Mouse (Mus musculus) frontal cortex, postnatal 36 days (tissue): Measurements from ENCODE around the gene Ghrl.
"Not testable (repeated sequence)": the region's sequence is repeated elsewhere in the genome, so short reads cannot be mapped to it uniquely, and the experiment has no call there.

Source experiments
- DNase-seq, 2 experiments: peaks; one replicate each; pipeline ENCODE4 v3.0.0; 2022; ENCODE audit warnings: low spot score in 2 of 2

The Ghrl gene

GRCm38 (mm10) chr6:113696582-113697221, 23.0 kb downstream of the Ghrl start, which contains the start of gene Tatdn2:
Gene Tatdn2, plus strand, starts transcription at chr6:113697050.
- peak; percentile 95 to 96 for DNase-seq

DNA sequence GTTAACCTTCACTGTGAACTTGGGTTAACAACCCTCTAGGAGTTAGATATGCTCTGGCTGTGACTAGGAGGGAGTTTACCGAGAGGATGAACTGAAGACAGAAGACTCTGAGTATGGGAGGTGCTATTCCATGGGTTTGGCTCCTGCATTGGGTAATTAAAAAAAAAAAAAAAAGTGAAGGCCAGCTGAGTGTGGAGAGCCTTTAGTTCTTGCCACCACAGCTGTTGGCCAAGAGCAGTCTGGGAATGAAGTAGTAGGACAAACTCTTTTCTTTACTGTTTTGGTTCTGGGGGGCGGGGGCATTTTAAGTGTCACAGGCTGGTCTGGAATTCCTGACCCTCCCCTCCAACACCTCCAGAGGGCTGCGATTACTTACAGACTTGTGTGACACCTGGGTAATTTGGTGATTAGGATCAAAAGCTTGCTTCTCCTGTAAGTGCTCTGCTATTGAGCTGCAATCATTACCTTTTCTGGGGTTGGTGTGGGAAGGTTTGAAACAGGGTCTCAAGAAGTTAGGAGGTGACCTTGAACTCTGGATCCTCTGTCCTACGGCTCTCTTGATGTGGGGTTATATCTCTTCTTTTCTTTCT, 23.8 kb downstream of the Ghrl start:
- DNase-seq = no peak

- DNase-seq = no peak
These were observed 24.5 kb downstream of the Ghrl start for GRCm38 (mm10) chr6:113695203-113695602.

- DNase-seq = no peak
These were observed 26.3 kb downstream of the Ghrl start for GRCm38 (mm10) chr6:113693377-113693776.

DNA sequence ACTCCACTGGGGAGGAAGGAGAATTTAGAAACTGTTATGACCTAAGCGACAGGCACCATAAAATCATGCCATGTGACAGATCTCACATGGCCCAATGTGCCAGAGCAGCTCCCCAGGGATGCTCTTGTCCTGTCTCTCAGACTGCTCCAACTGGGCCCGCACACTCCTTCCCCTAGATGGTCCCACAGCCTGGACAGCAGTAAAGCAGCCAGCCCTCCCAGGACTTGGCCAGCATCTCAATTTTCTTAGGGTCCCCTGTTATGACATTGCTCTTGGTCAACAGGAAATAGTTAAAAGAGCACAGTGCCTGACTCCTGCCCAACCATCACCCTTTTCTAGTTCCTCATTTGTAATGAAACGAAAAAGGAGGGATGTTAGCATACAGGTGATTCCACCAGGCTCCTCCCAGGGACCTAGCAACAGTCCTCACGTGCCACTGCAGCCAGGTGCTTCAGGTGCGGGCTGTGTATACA, 27.0 kb downstream of the Ghrl start:
- no peak for DNase-seq

GRCm38 (mm10) chr6:113691084-113691462, 28.6 kb downstream of the Ghrl start:
- DNase-seq = no peak

- DNase-seq = no peak
These were observed 29.1 kb downstream of the Ghrl start for GRCm38 (mm10) chr6:113690400-113691083.

- no peak for DNase-seq
These were observed 29.7 kb downstream of the Ghrl start for GRCm38 (mm10) chr6:113690008-113690399.

- DNase-seq = no peak
These were observed 33.0 kb downstream of the Ghrl start for GRCm38 (mm10) chr6:113686551-113687125.

- DNase-seq = no peak
These were observed 36.4 kb downstream of the Ghrl start for GRCm38 (mm10) chr6:113683081-113683825.

DNA sequence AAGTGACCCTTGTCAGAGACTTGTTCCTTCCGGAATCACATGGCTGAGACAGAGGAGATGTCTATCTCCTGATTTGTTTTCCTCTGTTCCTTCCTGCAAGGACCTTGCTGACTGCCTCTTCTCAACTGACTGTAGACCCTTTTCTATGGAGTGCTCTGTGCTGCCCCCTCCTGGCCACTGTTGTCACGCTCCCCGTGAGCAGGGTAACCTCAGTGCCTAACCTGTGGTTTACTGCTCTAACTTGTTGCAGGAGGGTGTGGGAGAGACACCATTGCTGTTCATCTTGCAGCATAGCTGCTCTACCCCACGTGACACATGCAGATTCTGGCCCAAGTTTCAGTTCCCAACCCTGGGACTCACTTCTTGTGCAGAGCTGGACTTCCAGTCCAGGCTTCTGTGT, 38.4 kb downstream of the Ghrl start:
- DNase-seq = peak; percentile 78 to 83

DNA sequence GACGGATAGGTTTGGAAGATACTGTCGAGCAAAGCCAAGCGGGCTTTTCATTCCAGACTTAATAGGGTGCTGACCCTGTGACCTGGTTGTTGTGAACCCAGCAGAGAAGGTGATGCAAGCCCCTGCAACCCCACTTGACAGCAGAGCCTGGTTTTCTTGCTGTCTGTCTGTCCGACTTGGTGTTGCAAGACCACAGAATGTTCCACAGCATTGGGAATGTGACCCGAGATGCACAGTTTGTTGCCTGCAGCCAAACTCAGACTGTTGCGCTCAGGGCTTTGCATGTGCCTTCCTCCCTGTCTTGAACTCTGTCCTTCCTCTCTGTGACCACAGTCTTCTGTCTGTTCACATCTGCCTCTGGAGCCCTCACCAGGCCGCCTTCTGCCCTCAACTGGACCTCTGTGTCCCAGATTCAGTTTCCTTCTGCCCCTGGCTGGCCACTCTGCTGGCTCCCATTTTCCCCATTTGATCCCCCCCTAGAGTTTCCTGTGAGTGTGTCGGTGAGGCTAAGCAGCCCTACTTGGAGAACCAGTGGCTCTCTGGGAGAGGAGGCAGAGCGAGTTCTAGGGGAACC, 39.6 kb downstream of the Ghrl start:
- no peak for DNase-seq

GRCm38 (mm10) chr6:113678246-113679012, 41.3 kb downstream of the Ghrl start:
- peak in 1 of 2 experiments; percentile 50 for DNase-seq

DNA sequence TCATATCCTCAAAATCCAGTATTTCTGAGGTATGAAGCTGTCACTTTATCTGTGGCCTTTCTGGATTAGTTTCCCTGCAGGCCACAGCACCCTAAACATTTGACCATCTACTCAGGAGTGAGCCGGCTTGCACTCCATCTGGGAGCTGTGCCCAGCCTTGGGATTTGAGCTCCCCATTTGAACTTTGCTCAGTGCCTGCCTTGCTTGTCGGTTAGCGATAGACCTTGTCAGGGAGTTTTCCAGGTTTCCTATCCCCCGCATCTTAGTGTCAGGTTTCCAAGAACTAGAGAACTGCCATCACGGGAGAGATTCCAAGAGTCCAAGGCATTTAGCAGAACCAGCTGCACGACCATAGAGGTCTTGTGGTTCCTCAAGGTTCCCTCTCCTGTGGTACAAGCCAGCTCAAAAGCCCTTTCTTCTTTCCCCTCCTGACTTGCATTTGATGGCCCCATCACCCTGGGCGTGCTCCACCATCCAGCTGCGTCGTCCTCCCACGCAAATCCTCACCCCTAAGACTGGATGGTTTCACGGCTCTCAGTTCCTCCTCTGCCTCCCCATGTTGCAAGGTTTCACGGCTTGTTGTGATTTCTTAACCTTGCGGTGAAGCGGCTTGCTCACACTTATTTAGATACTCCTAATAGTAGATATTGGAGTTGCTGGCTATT, 42.5 kb downstream of the Ghrl start:
- DNase-seq = no peak

DNA sequence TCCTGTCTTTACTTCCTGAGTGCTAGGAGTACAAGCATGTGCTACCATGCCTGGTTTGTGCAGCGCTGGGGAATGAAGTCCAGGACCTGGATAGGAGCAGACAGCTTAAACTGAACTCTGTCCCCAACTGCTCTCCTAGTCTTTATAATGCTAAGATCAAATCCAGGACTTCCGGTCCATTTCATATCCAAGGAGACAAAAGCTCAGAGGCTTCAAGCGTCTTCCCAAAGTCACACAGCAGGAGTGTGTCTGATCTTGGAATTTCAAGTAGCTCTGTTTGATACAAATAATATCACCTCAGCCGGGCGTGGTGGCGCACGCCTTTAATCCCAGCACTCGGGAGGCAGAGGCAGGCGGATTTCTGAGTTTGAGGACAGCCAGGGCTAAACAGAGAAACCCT, 43.7 kb downstream of the Ghrl start:
- no peak for DNase-seq

DNA sequence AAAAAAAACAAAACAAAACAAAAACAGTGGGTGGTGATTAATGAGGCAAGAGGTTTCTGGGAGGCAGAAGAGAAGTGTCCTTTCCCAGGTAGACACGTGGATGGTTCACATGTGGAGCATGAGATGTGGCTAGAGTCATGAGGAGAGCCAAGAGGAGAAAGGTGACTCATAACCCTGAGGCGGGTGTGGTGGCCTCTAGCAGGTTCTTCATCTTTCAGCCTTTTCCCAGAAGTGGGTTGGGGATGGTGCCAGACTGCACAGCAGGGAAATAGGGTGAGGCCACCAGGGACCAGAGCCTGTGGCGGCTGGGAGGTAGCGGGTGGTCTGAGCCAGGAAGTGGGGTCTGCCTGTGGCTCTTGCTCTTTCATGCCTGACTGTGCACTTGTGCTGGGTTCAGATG, 44.4 kb downstream of the Ghrl start:
- DNase-seq = no peak

DNA sequence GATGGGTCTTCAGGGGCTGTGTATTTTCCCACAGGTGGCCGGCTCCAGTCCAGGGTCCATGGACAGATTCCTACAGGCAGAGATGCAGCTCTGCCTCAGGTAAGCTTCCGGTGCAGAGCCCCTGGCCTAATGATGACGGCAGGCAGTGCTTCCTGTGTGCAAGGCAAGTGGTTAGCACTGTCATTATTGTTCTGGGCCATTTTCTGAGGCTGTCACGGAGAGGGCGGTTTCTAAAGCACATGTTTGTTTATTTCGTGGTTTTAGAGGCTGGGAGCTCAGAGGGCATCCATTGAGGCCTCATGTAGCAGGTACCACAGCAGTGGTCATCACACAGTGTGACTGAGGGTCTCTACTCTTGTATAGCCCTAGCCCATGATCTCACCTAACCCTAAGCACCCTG, 46.7 kb downstream of the Ghrl start:
- no peak for DNase-seq

DNA sequence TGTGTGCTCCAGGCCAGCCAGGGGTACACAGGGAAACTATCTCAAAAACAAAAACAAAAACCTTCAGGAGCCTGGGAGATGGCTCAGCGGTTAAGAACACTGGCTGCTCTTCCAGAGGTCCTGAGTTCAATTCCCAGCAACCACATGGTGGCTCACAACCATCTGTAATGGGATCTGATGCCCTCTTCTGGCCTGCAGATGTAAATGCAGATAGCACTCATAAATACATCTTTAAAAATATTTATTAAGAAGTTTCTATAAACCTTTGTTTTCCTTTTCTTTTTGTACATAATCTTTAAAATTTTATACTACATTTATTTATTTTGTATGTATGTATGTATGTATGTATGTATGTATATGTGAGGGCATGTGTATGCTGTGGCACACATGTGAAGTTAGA, 47.7 kb downstream of the Ghrl start:
- DNase-seq = not testable (repeated sequence)

DNA sequence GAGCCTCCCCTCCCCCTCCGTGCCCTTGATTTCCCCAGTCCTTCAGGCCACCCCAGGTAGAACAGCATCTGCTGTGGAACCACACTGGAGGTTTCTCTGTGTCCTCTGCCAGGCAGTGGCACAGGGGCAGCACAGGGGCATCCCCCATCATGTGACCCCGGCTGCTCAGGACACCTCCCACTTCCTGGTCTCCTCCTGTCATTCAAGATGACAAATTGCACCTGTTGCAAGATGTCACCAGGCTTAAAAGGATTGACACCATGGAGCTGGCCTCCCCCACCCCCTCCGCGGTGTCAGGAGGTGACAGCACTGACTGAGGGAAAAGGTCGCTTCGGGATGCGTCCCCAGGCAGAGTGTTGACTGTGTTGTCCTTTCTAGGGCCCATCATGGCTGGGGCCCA, 49.9 kb downstream of the Ghrl start:
- DNase-seq = no peak
